Mouse (Mus musculus) cerebellum, adult 2 months (tissue): ENCODE data around the gene Mrps35.

Experiments used
- CTCF ChIP-seq: fragments of 200-500 bp; IDR thresholded peaks from 2 replicates; pipeline ENCODE4 v1.5.1; 2011; ENCODE audit warnings: low read depth, mild to moderate bottlenecking, control low read depth, low read length, moderate library complexity, borderline replicate concordance; ENCODE audit not compliant: insufficient read depth
- POLR2A ChIP-seq: fragments of 200-500 bp; IDR thresholded peaks from 2 replicates; pipeline ENCODE4 v1.6.1; 2011; ENCODE audit warnings: low read length, control low read depth, borderline replicate concordance; ENCODE audit not compliant: insufficient read depth

- TF ChIP-seq CTCF (no peak), POLR2A (no peak)
These were observed 17.8 kb upstream of the Mrps35 start for GRCm38 (mm10) chr6:147024761-147025160.
